Mouse (Mus musculus) intestine, embryonic 16.5 days (tissue): ENCODE results near the gene Amh. TPM values are rescaled to one million over a fixed set of nuclear protein-coding genes. Genes with fewer than 3 reads are reported as not detected.
"Not testable (repeated sequence)": the region's sequence is repeated elsewhere in the genome, so short reads cannot be mapped to it uniquely, and the experiment has no call there.

Source experiments
- ATAC-seq: fragments of 200-750 bp; cut with Nextera tagmentation; 2 replicates; pipeline ENCODE4 v1.8.0; 2017; ENCODE audit warnings: moderate TSS enrichment, moderate library complexity
- H3K27ac ChIP-seq: fragments of 300-500 bp; sonication (generic); 2 replicates; pipeline ENCODE4 v1.5.1; 2014; ENCODE audit warnings: mild to moderate bottlenecking, low read length
- H3K27me3 ChIP-seq: fragments of 300-500 bp; sonication (generic); replicated peaks from 2 replicates; pipeline ENCODE4 v1.6.1; 2014; ENCODE audit warnings: low read length, control low read depth, mixed read lengths; ENCODE audit not compliant: control insufficient read depth, insufficient read depth
- H3K36me3 ChIP-seq: fragments of 300-500 bp; sonication (generic); 2 replicates; pipeline ENCODE4 v1.6.1; 2014; ENCODE audit warnings: low read length, control low read depth; ENCODE audit not compliant: control insufficient read depth, insufficient read depth
- H3K4me1 ChIP-seq: fragments of 300-500 bp; sonication (generic); 2 replicates; pipeline ENCODE4 v1.6.1; 2014; ENCODE audit warnings: low read length, control low read depth, mixed read lengths; ENCODE audit not compliant: control insufficient read depth, insufficient read depth
- H3K4me2 ChIP-seq: fragments of 300-500 bp; sonication (generic); 2 replicates; pipeline ENCODE4 v1.6.1; 2014; ENCODE audit warnings: low read depth, low read length, control low read depth
- H3K4me3 ChIP-seq: fragments of 300-500 bp; sonication (generic); 2 replicates; pipeline ENCODE4 v1.5.1; 2014; ENCODE audit warnings: mild to moderate bottlenecking, low read length
- H3K9ac ChIP-seq: fragments of 300-500 bp; sonication (generic); 2 replicates; pipeline ENCODE4 v1.6.1; 2014; ENCODE audit warnings: low read depth, low read length
- H3K9me3 ChIP-seq: fragments of 300-500 bp; sonication (generic); 2 replicates; pipeline ENCODE4 v1.6.1; 2016; ENCODE audit warnings: low read length, control low read depth; ENCODE audit not compliant: control insufficient read depth
- WGBS: fragments of 180-500 bp; shearing (Covaris S2); extraction: QIAGEN DNeasy Blood & Tissue Kit; methylation state at CpG from one replicate; pipeline ENCODE4 v1.1.7; 2014; 5-methylcytosine and 5-hydroxymethylcytosine counted together
- polyA plus RNA-seq: library from polyadenylated mRNA; unstranded; fragments of >200 nt; fragmentation: Nextera tagmentation; extraction: Ambion mirVana; gene quantifications from 2 replicates; pipeline ENCODE4 v1.2.1, GENCODE M21; 2015

Gene Amh
- polyA plus RNA-seq, 1 experiment from 2014 or later: 0.10 TPM

DNA sequence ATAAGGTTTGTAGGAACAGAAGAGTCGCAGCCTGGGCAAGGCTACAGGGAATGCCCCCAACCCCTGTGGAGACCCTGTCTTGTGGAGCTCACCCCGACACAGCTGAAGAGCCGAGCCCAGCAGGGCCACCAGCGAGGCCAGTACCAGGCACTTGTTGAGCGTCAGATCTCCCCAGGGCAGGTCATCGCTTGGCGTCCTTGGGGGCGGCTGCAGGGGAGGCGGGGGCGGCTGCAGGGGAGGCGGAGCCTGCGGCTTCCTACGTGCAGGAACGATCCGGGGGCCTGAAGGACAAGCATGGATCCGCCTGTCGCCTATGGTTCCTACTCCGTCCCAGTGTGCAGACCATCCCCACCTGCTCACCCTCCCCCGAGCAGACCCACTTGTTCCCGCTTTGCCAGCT lies 5.0 kb downstream of the Amh start:
- 5% methylated on average over 20 of the region's 20 CpGs for WGBS
- Histone ChIP-seq H3K4me2 (no peak overlapping the region; the same call in 1 of the 2 replicates), H3K36me3 (peaks cover 3% of the 10 kb centered on the region), H3K4me1 (peaks cover 37% of the 10 kb centered on the region), H3K9ac (0 out of 2 replicates have a peak overlapping the region, but pooled peaks have one; percentile 10), H3K27ac (no peak overlapping the region), H3K27me3 (0 out of 2 replicates have a peak, but pooled peaks cover 4% of the 10 kb centered on the region), H3K4me3 (no peak overlapping the region), H3K9me3 (no peaks in the 10 kb centered on the region)
- no peak for ATAC-seq

DNA sequence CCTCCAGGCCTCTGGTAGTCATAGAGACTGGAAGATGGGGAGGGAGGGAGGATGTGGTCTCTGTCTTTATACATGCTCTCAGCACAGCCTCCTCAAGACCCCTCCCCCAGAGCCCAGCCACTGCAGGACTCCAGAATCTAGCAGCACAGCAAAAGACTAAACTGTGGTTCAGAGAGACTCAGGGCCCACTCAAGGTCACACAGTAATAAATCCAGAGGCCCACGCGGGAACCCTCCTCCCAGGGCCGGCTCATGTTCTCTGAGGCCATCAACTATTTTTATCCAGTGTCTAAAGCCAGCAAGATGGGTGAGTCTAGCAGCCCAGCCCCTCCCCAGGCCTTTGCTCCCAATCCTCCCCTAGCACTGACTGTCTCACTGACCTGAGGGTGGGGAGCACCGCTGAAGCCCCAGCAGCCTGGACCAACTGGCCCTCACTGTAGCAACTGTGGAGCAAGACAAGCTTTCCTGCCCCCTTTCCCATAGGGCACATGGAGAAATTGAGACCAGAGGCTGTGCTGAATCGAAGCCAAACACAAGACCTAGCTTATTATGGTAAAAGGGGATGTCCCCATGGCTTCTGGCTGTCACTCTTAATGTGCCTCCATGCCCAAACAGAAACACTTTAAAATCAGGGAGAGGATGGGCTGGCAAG lies 7.5 kb downstream of the Amh start:
- ATAC-seq: no peak
- H3K4me2 ChIP-seq: no peak overlapping the region
- H3K9ac ChIP-seq: peak overlapping the region; percentile 40; the same call in 1 of the 2 replicates
- peaks cover 24% of the 10 kb centered on the region for H3K4me1 ChIP-seq
- no peaks in the 10 kb centered on the region for H3K36me3 ChIP-seq
- WGBS: 41% methylated on average over 5 of the region's 5 CpGs
- H3K27ac ChIP-seq: no peak overlapping the region
- no peak overlapping the region for H3K4me3 ChIP-seq
- H3K9me3 ChIP-seq: no peaks in the 10 kb centered on the region
- 0 out of 2 replicates have a peak, but pooled peaks cover 4% of the 10 kb centered on the region for H3K27me3 ChIP-seq

DNA sequence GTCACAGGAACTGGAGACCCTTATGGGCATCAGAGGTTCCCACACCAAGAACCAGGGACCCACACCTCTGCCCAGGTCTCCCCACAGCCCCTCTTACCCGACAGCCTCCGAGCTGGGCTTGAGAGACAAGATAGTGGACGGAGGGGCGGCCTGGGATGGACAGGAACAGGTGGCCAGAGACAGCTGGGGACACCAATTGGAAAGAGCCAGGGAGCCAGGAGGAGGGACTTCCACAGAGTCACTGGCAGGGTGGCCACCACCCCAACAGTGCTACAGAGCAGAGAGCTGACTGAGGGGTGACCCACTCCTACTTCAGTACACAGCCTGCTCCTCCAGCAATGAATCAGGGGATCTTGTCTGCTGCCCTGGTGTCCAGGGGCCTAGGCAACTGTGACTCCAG lies 8.3 kb downstream of the Amh start, which contains the start of gene Jsrp1:
TSS of gene Jsrp1 (minus strand) at position 133 of the 400 bp plus-strand sequence.
- Histone ChIP-seq H3K27ac (no peak within 1 kb of the TSS), H3K4me1 (peaks cover 15% of the 10 kb centered on the region; the same call in 1 of the 2 replicates), H3K36me3 (no peaks in the 10 kb centered on the region), H3K4me2 (no peak within 1 kb of the TSS), H3K9ac (peak within 1 kb of the TSS; percentile 40), H3K9me3 (no peaks in the 10 kb centered on the region), H3K4me3 (no peak within 1 kb of the TSS), H3K27me3 (no peaks in the 10 kb centered on the region)
- no peak for ATAC-seq
- WGBS: 73% methylated on average over 4 of the region's 4 CpGs

DNA sequence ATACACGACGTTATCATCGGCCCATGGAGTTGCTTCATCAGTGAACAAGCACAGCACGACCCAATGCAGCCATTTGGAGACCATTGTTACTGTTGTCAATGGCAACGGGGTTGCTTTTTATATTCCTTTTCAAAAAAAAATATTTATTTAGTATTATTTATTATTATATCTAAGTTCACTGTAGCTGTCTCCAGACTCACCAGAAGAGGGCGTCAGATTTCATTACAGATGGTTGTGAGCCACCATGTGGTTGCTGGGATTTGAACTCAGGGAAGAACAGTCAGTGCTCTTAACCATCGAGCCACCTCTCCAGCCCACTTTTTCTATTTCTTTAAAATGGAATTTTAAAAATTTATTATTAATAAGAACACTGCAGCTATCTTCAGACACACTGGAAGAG lies 9.8 kb downstream of the Amh start:
- 68% methylated on average over 7 of the region's 7 CpGs for WGBS

DNA sequence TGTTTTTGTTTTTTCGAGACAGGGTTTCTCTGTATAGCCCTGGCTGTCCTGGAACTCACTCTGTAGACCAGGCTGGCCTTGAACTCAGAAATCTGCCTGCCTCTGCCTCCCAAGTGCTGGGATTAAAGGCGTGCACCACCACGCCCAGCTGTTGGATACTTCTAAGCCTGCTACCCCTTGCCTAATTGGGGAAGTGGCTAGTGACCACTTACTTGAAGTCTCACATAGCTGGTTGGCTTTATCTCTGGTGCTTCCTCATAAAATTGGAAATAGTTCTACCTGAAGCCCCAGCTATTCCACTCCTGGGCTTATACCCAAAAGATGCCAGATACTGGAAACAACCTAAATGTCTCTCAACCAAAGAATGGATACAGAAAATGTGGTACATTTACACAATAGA lies 11.3 kb downstream of the Amh start:
- H3K4me3 ChIP-seq, H3K9ac ChIP-seq, ATAC-seq, H3K27me3 ChIP-seq, H3K4me2 ChIP-seq, H3K4me1 ChIP-seq, H3K9me3 ChIP-seq, H3K36me3 ChIP-seq, H3K27ac ChIP-seq: not testable (repeated sequence)
- WGBS: 88% methylated on average over 3 of the region's 3 CpGs

More for the DNA sequence above, 9.8 kb downstream of the Amh start:
- Histone ChIP-seq H3K4me2 (no peak overlapping the region), H3K9ac (no peak overlapping the region), H3K27me3 (no peaks in the 10 kb centered on the region), H3K4me3 (no peak overlapping the region), H3K4me1 (peaks cover 10% of the 10 kb centered on the region; the same call in 1 of the 2 replicates), H3K27ac (no peak overlapping the region), H3K36me3 (no peaks in the 10 kb centered on the region), H3K9me3 (no peaks in the 10 kb centered on the region)
- no peak for ATAC-seq

DNA sequence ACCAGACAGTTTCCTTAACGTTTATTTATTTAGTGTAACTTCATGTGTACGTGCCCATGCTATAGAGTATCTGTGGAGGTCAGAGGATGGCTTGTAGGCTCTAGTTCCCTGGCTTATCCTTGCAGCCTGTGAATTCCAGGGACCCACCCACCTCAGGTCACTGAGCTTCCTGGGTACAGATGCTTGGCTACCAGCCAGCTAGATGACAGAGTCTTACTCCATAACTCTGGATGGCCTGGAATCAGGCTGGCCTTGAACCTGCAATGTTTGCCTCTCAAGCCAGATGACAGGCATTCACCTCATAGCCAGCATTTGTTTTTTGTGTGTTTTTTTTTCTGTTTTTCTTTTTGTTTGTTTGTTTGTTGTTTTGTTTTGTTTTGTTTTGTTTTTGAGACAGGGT lies 12.1 kb downstream of the Amh start:
- H3K27ac ChIP-seq: no peak overlapping the region
- H3K36me3 ChIP-seq: no peaks in the 10 kb centered on the region
- peaks cover 5% of the 10 kb centered on the region; the same call in 1 of the 2 replicates for H3K4me1 ChIP-seq
- peak; percentile 54; the same call in 1 of the 2 replicates for ATAC-seq
- WGBS: 51% methylated on average over 2 of the region's 2 CpGs
- H3K4me3 ChIP-seq: no peak overlapping the region
- no peak overlapping the region for H3K9ac ChIP-seq
- H3K4me2 ChIP-seq: no peak overlapping the region
- H3K9me3 ChIP-seq: no peaks in the 10 kb centered on the region
- H3K27me3 ChIP-seq: no peaks in the 10 kb centered on the region

DNA sequence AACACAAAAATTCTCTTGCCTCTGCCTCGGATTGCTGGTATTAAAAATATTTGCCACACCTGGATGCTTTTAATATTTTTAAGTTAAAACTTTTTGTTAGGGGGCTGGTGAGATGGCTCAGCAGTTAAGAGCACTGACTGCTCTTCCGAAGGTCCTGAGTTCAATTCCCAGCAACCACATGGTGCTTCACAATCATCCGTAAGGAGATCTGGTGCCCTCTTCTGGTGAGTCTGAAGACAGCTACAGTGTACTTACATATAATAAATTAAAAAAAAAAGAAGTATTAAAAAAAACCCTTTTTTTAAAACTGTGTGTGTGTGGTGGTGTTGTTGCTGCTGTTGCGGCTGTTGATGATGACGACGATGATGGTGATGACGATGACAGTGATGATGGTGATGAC lies 12.9 kb downstream of the Amh start:
- not testable (repeated sequence) for H3K9me3 ChIP-seq, ATAC-seq

DNA sequence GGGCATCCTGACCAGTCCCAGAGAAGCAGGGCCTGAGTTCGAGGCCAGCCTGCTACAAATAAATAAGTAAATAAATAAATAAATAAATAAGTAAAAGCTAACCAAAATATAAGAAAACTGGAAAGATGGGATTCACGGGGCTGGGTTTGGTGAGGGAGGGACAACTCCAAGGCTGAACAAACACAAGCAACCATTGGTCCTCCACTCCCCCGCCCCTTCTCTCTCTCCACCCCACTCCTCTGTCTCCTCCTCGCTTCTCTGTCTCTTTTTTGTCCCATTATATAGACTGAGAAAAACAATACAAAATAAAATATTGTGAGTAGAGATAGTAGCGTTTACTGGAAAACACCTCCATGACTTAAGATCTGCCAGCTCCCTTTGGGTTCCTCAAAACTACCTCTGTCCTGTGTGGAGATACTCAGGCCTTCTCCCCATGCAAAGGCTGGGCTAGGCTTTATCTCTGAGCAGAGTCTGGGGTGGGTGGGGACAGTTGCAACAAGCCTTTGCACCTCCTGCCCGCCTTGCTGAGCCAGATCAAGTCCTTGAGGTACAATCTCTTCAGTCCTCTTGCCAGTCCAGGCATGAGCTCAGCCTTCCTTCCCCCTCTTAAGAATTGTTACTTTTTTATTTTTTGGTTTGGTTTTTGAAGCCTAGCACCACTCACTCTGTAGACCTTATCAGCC lies 13.7 kb downstream of the Amh start:
- H3K9ac ChIP-seq: no peak overlapping the region
- peak; percentile 85 for ATAC-seq

More for the DNA sequence above, 12.9 kb downstream of the Amh start:
- H3K36me3 ChIP-seq, H3K9ac ChIP-seq, H3K4me1 ChIP-seq, H3K4me3 ChIP-seq, H3K4me2 ChIP-seq, H3K27ac ChIP-seq, H3K27me3 ChIP-seq: not testable (repeated sequence)
- 84% methylated on average over 7 of the region's 7 CpGs for WGBS

DNA sequence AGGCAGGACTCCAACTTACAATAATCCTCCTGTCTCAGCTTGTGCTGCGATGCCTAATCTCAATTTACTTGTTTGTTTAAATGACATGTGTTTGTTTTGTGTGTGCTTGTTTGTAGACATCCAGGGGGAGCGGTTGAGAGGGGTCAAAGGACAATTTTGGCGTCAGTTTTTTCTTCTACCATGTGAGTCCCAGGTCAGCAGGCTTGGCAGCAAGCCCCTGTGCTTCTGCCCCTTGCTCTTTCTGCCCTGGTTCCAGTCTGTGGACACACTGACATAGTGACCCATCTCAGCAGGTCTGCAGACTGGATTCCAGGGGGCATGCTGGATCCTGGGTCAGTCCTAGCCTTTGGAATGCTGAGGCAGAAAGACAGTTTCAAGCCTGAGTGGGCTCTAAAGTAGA lies 14.4 kb downstream of the Amh start:
- Histone ChIP-seq H3K9me3 (no peaks in the 10 kb centered on the region), H3K4me1 (no peaks in the 10 kb centered on the region), H3K27me3 (no peaks in the 10 kb centered on the region), H3K4me3 (no peak overlapping the region), H3K27ac (no peak overlapping the region), H3K9ac (no peak overlapping the region), H3K4me2 (no peak overlapping the region), H3K36me3 (no peaks in the 10 kb centered on the region)
- 27% methylated on average over 3 of the region's 3 CpGs for WGBS
- ATAC-seq: no peak

More for the DNA sequence above, 13.7 kb downstream of the Amh start:
- no peak overlapping the region for H3K27ac ChIP-seq
- no peak overlapping the region for H3K4me2 ChIP-seq
- H3K4me1 ChIP-seq: no peaks in the 10 kb centered on the region
- no peaks in the 10 kb centered on the region for H3K9me3 ChIP-seq
- no peaks in the 10 kb centered on the region for H3K36me3 ChIP-seq
- WGBS: 43% methylated on average over 6 of the region's 6 CpGs
- no peak overlapping the region for H3K4me3 ChIP-seq
- H3K27me3 ChIP-seq: no peaks in the 10 kb centered on the region
